Mouse (Mus musculus) naive thymus-derived CD4-positive, alpha-beta T cell, adult 2 months (primary cell): ENCODE measurements around the gene Atp13a2.
A peak's percentile ranks its signal among the peaks of the same experiment; 100 is the strongest.

ENCODE experiments used
- DNase-seq: peaks from one replicate; pipeline ENCODE4 v3.0.0-alpha.2; 2011; ENCODE audit warnings: low read depth

The Atp13a2 gene

DNA sequence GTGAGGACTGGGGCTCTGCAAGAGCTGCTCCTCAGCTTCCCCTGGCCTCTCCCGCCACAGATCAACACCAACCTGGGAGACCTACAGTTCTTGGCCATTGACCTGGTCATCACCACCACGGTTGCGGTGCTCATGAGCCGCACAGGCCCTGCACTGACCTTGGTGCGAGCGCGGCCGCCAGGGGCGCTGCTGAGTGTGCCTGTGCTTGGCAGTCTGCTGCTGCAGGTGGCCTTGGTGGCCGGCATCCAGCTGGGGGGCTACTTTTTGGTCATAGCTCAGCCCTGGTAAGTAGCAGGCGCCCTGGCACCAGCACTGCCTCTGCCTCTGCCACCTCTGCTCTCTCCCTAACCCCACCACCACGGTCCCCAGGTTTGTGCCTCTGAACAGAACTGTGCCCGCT, 19.3 kb downstream of the Atp13a2 start:
- DNase-seq: no peak

- no peak for DNase-seq
These were observed 21.4 kb downstream of the Atp13a2 start for GRCm38 (mm10) chr4:141008028-141008427.

DNA sequence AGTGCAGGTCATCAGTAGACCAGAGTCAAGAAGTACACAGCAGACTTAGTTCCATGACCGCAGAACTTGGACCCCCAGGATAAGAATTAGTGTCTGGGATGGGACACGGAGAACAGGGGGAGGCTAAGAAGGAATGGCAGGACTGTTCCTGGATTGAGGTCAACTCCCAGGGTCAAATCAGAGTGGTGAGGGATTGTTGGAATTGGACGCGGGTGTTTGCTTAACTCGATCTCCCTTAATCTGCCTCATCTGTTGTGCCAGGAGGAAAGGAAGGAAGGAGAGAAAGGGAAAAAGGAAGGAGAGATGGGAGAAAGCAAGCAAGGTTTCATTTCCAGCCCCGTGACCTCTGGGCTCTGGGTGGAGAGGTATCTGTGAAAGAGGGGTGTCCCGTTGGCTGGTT, 23.4 kb downstream of the Atp13a2 start, which contains the start of gene Mfap2:
TSS of gene Mfap2 (plus strand) at position 301 of the 400 bp plus-strand sequence.
- DNase-seq: no peak

DNA sequence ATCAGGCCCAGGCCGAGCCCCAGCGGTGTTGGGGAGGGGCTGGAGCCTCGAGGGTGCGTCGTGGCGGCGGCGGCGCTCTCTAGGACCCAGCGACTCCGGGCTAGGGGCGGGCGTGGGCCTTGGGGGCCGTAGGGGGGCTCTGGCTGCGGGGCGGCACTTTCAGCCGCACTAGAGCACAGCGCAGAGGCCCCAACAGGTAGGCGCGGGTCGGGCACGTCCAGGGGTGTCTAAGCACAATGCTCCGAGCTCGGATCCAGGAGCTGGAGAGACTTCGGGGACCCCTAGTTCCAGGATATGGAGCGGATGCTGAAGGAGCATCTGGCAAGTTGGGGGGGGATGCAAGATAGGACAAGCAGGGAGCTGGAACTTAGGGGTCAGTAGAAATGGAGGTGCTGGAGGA, 23.9 kb downstream of the Atp13a2 start:
- no peak for DNase-seq

GRCm38 (mm10) chr4:141010941-141011429, 24.3 kb downstream of the Atp13a2 start:
- no peak for DNase-seq

- no peak for DNase-seq
These were observed 25.1 kb downstream of the Atp13a2 start for GRCm38 (mm10) chr4:141011556-141012328.

GRCm38 (mm10) chr4:141012558-141012957, 25.9 kb downstream of the Atp13a2 start:
- DNase-seq: no peak

DNA sequence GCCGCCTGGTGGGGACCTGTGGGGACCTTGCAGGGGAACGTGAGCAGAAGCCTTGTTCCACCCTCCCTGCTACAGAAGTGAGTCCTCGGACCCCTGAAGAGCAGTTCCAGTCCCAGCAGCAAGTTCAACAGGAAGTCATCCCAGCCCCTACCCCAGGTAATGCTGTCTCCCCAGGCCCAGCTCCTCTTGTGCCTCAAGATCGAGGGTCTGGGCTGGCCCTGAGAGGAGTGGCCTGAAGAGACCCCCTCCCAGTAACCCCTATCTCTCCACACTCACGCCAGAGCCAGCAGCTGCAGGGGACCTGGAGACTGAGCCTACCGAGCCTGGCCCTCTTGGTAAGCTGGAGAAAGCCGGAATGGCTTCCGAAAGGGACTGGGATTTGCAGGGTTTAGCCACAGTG, 27.4 kb downstream of the Atp13a2 start:
- DNase-seq: no peak

- DNase-seq: no peak
These were observed 28.2 kb downstream of the Atp13a2 start for GRCm38 (mm10) chr4:141014856-141015255.

- no peak for DNase-seq
These were observed 28.7 kb downstream of the Atp13a2 start for GRCm38 (mm10) chr4:141015356-141015755.

GRCm38 (mm10) chr4:141016311-141016710, 29.6 kb downstream of the Atp13a2 start:
- DNase-seq: no peak

DNA sequence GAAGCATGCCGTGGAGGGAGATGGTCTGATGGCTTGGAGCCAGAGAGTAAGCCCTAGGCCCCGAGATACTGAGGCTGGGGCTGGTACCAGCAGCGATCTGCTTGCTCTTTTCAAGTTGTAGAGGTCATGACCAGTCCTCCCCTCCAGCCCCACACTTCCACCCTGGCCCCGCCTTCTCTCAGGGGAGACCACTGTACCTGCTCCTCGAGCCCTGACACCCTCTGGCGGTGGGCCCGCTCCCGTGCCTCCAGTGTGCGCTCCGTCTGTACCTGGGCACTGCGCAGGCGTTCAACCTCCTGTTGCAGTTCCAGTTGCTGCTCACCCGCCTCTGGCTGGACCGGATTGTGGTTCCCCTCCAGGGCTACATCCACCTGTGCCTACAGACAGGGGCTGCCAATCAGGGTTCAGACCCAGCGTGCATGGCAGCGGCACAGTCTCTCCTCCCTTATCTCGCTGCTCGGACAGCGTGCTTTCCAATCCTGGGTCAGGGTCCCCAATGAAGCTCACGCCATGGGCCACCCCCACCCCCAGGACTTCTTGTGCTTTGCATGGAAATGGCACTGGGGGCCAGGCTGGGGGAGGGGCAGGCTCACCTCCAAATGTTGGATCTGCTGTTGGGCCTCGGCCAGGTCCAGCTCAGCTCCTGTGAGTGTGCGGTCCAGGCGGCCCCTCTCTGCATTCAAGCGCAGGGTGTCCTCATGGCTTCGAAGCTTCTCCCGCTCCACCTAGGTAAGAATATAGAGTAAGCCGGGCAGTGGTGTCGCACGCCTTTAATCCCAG, 31.2 kb downstream of the Atp13a2 start:
- DNase-seq: no peak

DNA sequence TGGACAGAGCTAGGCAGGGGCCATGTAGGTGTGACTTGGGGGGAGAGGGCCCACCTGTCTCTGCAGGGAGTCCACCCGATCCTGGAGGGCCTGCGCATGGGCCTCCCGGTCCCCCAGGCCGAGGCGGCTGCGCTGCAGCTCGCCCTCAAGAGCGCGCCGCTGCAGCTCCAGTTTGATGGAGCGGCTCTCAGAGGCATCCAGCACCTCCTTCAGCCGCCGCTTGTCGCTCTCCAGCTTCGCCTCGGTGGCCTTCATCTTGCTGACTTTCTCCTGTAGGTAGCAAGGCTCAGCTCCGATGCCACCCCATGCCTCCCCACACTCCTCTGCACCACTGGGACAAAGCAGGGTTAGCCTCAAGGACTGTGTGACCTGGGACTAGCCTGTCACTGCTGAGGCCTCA, 33.5 kb downstream of the Atp13a2 start:
- no peak for DNase-seq

GRCm38 (mm10) chr4:141020811-141021613, 34.3 kb downstream of the Atp13a2 start:
- no peak for DNase-seq

DNA sequence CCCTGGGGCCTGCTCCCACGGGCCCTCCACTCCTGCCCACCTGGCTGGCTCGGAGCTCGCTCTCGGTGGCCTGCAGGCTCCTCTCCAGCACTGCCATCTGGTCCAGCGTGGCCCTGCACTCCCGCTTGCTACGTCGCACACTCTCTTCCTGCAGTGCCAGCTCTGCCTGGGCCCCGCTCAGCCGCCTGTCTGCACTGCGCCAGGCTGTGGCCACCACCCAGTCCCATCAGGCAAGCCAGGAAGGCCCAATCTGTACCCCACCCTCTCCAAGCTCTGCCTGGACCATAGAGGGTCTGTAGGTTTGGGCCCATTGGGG, 34.9 kb downstream of the Atp13a2 start:
- DNase-seq: no peak

DNA sequence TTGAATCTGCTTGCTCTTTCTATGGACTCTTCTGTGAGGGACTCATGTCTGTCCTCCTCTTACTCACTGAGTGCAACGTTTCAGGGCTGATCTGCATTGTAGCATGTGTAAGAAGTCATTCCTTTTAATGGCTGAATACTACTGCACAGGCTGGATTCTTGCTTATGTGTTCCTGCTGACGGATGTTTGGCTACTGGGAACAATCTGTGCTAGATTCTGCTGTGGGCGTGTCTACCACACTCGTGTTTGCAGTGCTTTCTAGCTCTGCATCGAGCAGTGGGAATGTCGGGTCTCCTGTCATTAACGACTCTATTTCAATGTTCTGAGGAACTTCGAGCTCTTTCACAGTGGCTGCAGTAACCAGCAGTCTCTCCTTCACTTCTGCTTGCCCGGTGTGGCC, 37.4 kb downstream of the Atp13a2 start:
- DNase-seq: no peak

- no peak for DNase-seq
These were observed 38.3 kb downstream of the Atp13a2 start for GRCm38 (mm10) chr4:141024992-141025391.

DNA sequence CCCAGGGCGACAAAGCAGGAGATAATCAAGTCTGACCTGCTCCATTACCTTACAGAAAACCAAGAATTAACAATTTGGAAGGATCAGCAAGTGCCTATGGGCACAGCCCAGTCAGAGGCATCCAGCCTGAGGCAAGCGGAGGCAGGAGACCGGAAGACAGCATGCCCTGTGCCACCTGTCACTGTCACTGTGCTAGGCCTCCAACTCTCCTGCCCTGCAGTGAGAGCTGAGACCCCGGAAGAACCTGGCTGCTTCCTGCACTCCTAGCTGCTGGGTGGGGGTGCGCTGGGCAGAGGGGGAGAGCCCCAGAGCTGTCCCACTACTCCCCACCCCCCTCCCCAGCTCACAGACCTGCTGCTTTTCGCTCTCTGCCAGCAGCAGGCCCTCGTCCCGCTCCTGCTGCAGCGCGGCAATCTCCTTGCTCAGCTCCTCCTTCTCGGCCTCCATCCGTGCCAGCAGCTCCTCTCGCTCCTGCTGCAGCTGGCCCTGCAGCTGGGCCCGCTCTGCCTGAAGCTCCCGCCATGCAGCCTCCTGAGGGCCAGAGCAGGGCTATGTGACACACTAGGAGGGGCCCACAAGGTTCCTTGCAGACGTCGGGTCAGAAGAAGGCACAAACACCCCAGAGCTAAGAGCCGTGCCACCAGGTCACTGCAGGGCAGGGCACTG, 44.0 kb downstream of the Atp13a2 start:
- no peak for DNase-seq

- peak; percentile 85 for DNase-seq
These were observed 45.1 kb downstream of the Atp13a2 start for GRCm38 (mm10) chr4:141031733-141032132.

- DNase-seq: no peak
These were observed 47.2 kb downstream of the Atp13a2 start for GRCm38 (mm10) chr4:141033606-141034549.

DNA sequence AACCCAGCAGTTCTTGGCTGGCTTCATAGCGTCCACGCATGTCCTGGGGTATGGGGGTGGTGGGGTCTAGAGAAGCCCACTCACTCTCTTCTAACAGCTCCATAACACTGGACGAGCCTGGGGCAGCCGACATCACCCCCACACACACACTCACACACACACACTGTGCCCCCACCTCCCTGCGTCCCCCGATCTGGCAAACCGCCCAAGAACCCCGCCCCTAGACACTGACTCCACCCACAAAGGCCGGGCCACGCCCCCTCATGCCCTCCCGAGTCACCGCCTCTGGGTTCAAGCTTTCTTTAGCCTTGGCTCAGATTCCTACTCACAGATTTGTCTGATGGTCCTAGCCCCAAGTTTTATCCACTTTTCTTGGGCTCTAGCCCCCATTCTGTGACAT, 54.4 kb downstream of the Atp13a2 start:
- DNase-seq: no peak
